Mouse (Mus musculus) gastrocnemius, postnatal 14 days (tissue): ENCODE data around the gene Gprin2. TPM values are rescaled to one million over a fixed set of nuclear protein-coding genes. Genes with fewer than 3 reads are reported as not detected.
A peak's percentile ranks its signal among the peaks of the same experiment; 100 is the strongest.

Experiments
- DNase-seq: peaks from one replicate; pipeline ENCODE4 v3.0.0; 2021; ENCODE audit warnings: mixed read lengths
- intact Hi-C: fragments of 180-260 bp; cut with DNase I; formaldehyde crosslinking; loops from one replicate; pipeline ENCODE4 v1.15.1; 2025; ENCODE audit warnings: low total_unique reads
- total RNA-seq, 2 experiments: library from RNA; stranded (reverse); gene quantifications; 2 replicates each; pipeline ENCODE4 v1.2.3; 2021

Gprin2 gene
- total RNA-seq, 2 experiments from 2014 or later: 0.16 to 0.86 TPM

GRCm38 (mm10) chr14:34209080-34209479 is 7.6 kb upstream of the Gprin2 start:
- intact Hi-C loops: loop anchor here (10.0 kb wide), 1 partner anchor 124 kb away; the partner anchor contains the start of gene Anxa8
- no peak for DNase-seq

- peak; percentile 41 for DNase-seq
- intact Hi-C loops: loop anchor here (10.0 kb wide), 1 partner anchor 124 kb away; the partner anchor contains the start of gene Anxa8
Measured at GRCm38 (mm10) chr14:34208651-34209050, 7.2 kb upstream of the Gprin2 start.

GRCm38 (mm10) chr14:34207996-34208395 is 6.5 kb upstream of the Gprin2 start:
- intact Hi-C loops: loop anchor here (10.0 kb wide), 1 partner anchor 123 kb away; the partner anchor contains the start of gene Anxa8
- no peak for DNase-seq

GRCm38 (mm10) chr14:34200738-34201230 is 669 bp downstream of the Gprin2 start:
- intact Hi-C loops: loop anchor here (10.0 kb wide), 1 partner anchor 116 kb away; the partner anchor contains the start of gene Anxa8

GRCm38 (mm10) chr14:34196706-34197105 is 4.7 kb downstream of the Gprin2 start:
- intact Hi-C loops: no loop called here
- peak; percentile 34 for DNase-seq

More at GRCm38 (mm10) chr14:34200738-34201230, 669 bp downstream of the Gprin2 start:
- peak; percentile 52 for DNase-seq

GRCm38 (mm10) chr14:34195466-34195865 is 6.0 kb downstream of the Gprin2 start:
- no peak for DNase-seq
- intact Hi-C loops: no loop called here

GRCm38 (mm10) chr14:34193879-34194278 is 7.6 kb downstream of the Gprin2 start:
- intact Hi-C loops: no loop called here

GRCm38 (mm10) chr14:34190361-34190760 is 11.1 kb downstream of the Gprin2 start:
- intact Hi-C loops: no loop called here
- no peak for DNase-seq

More at GRCm38 (mm10) chr14:34193879-34194278, 7.6 kb downstream of the Gprin2 start:
- no peak for DNase-seq

- intact Hi-C loops: no loop called here
- DNase-seq: peak; percentile 45
Measured at GRCm38 (mm10) chr14:34188629-34189028, 12.8 kb downstream of the Gprin2 start.

- intact Hi-C loops: no loop called here
- no peak for DNase-seq
Measured at GRCm38 (mm10) chr14:34183101-34183500, 18.4 kb downstream of the Gprin2 start.

- intact Hi-C loops: no loop called here
- no peak for DNase-seq
Measured at GRCm38 (mm10) chr14:34179351-34179750, 22.1 kb downstream of the Gprin2 start.

- DNase-seq: no peak
- intact Hi-C loops: no loop called here
Measured at GRCm38 (mm10) chr14:34171107-34171506, 30.3 kb downstream of the Gprin2 start.

GRCm38 (mm10) chr14:34155752-34156151 is 45.7 kb downstream of the Gprin2 start:
- intact Hi-C loops: no loop called here
- no peak for DNase-seq

GRCm38 (mm10) chr14:34154601-34155337 is 46.7 kb downstream of the Gprin2 start:
- intact Hi-C loops: no loop called here
- peak; percentile 53 for DNase-seq

- intact Hi-C loops: loop anchor here (2.0 kb wide), 1 partner anchor 46 kb away; no protein-coding TSS in a partner anchor
- peak; percentile 60 for DNase-seq
Measured at GRCm38 (mm10) chr14:34152342-34152741, 49.1 kb downstream of the Gprin2 start, which contains the start of gene Npy4r. Gene Npy4r, minus strand, starts transcription at chr14:34152489.

GRCm38 (mm10) chr14:34142915-34143314 is 58.5 kb downstream of the Gprin2 start:
- intact Hi-C loops: no loop called here
- DNase-seq: no peak

GRCm38 (mm10) chr14:34142316-34142715 is 59.1 kb downstream of the Gprin2 start:
- no peak for DNase-seq
- intact Hi-C loops: no loop called here

- intact Hi-C loops: no loop called here
- DNase-seq: no peak
Measured at GRCm38 (mm10) chr14:34139671-34140664, 61.5 kb downstream of the Gprin2 start.
